Mouse (Mus musculus): Measurements from ENCODE around the gene Ece1. TPM values are rescaled to one million over a fixed set of nuclear protein-coding genes. Genes with fewer than 3 reads are reported as not detected.

Gene Ece1
- polyA plus RNA-seq, 1 experiment from 2014 or later: 52.0 TPM

DNA sequence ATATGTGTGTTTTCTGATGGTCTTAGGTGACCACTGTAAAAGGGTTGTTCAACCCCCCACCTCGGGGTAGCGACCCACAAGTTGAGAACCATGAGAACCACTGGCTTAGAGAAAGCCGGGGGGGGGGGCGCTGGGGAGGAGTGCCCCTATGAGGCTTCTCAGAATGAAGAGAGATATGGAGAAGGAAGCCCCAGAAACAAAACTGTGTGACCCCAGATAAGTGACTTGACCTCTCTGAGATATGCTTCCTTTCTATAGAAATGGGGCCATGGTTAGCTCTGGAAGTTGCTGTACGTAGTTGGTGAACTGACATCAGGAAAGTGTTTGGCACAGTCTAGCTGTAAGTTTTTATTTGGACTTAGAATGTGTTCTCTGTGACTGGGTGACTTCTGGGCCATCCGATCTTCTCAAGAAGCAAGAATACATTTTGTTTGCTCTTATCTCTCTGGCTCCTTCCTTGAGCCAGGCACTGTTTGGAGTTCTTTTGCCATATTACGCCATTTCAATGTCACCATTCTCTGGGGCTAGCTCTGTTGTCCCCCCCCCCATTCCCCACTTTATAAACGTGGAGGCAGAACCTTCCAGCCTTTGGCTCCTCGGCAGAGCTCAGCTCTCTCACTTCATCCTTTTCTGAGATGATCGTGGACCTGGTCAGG is 25.4 kb downstream of the Ece1 start:
- no peak overlapping the region for H3K9ac ChIP-seq
- H3K4me1 ChIP-seq: peaks cover 25% of the 10 kb centered on the region; the same call in 1 of the 2 replicates
- H3K4me2 ChIP-seq: no peak overlapping the region
- no peaks in the 10 kb centered on the region for H3K9me3 ChIP-seq
- 68% methylated on average over 10 of the region's 10 CpGs for WGBS
- H3K27ac ChIP-seq: no peak overlapping the region
- H3K36me3 ChIP-seq: no peaks in the 10 kb centered on the region
- no peaks in the 10 kb centered on the region for H3K27me3 ChIP-seq (replicated peaks)
- ATAC-seq (ENCODE audit: insufficient read depth, low FRiP score, low read depth): no peak
- no peak overlapping the region for H3K4me3 ChIP-seq (replicated peaks)

GRCm38 (mm10) chr4:137887993-137888388 is 26.0 kb downstream of the Ece1 start:
- no peak for ATAC-seq (ENCODE audit: insufficient read depth, low FRiP score, low read depth)
- Histone ChIP-seq H3K27ac (no peak overlapping the region), H3K4me3 (replicated peaks) (no peak overlapping the region), H3K36me3 (no peaks in the 10 kb centered on the region), H3K27me3 (replicated peaks) (no peaks in the 10 kb centered on the region), H3K9me3 (no peaks in the 10 kb centered on the region), H3K4me1 (peaks cover 27% of the 10 kb centered on the region; the same call in 1 of the 2 replicates), H3K4me2 (no peak overlapping the region), H3K9ac (no peak overlapping the region)
- 48% methylated on average over 8 of the region's 8 CpGs for WGBS

- no peak overlapping the region for H3K27ac ChIP-seq
- no peak overlapping the region for H3K9ac ChIP-seq
- no peaks in the 10 kb centered on the region for H3K36me3 ChIP-seq
- no peak overlapping the region for H3K4me3 ChIP-seq (replicated peaks)
- 58% methylated on average over 4 of the region's 4 CpGs for WGBS
- no peaks in the 10 kb centered on the region for H3K9me3 ChIP-seq
- H3K27me3 ChIP-seq (replicated peaks): no peaks in the 10 kb centered on the region
- H3K4me1 ChIP-seq: peaks cover 25% of the 10 kb centered on the region; the same call in 1 of the 2 replicates
- ATAC-seq (ENCODE audit: insufficient read depth, low FRiP score, low read depth): no peak
- no peak overlapping the region for H3K4me2 ChIP-seq
Measured at GRCm38 (mm10) chr4:137890596-137890995, 28.6 kb downstream of the Ece1 start.

GRCm38 (mm10) chr4:137891553-137892145 is 29.6 kb downstream of the Ece1 start:
- H3K9me3 ChIP-seq: no peaks in the 10 kb centered on the region
- ATAC-seq (ENCODE audit: insufficient read depth, low FRiP score, low read depth): no peak
- no peak overlapping the region for H3K4me3 ChIP-seq (replicated peaks)
- 21% methylated on average over 4 of the region's 4 CpGs for WGBS
- H3K27me3 ChIP-seq (replicated peaks): no peaks in the 10 kb centered on the region
- H3K4me1 ChIP-seq: peaks cover 30% of the 10 kb centered on the region
- no peak overlapping the region for H3K27ac ChIP-seq
- no peaks in the 10 kb centered on the region for H3K36me3 ChIP-seq
- H3K9ac ChIP-seq: no peak overlapping the region
- H3K4me2 ChIP-seq: no peak overlapping the region

GRCm38 (mm10) chr4:137892713-137893242 is 30.7 kb downstream of the Ece1 start:
- no peak overlapping the region for H3K9ac ChIP-seq
- 0 out of 2 replicates have a peak overlapping the region, but pooled peaks have one; percentile 21 for H3K4me2 ChIP-seq
- no peaks in the 10 kb centered on the region for H3K27me3 ChIP-seq (replicated peaks)
- ATAC-seq (ENCODE audit: insufficient read depth, low FRiP score, low read depth): no peak
- no peak overlapping the region for H3K4me3 ChIP-seq (replicated peaks)
- H3K9me3 ChIP-seq: no peaks in the 10 kb centered on the region
- 19% methylated on average over 11 of the region's 11 CpGs for WGBS
- no peak overlapping the region for H3K27ac ChIP-seq
- peaks cover 38% of the 10 kb centered on the region for H3K4me1 ChIP-seq
- no peaks in the 10 kb centered on the region for H3K36me3 ChIP-seq

- Histone ChIP-seq H3K27me3 (replicated peaks) (no peaks in the 10 kb centered on the region), H3K4me1 (peaks cover 42% of the 10 kb centered on the region), H3K9ac (no peak overlapping the region), H3K4me2 (peak overlapping the region; percentile 30), H3K9me3 (no peaks in the 10 kb centered on the region), H3K4me3 (replicated peaks) (no peak overlapping the region), H3K27ac (peak overlapping the region; percentile 87), H3K36me3 (no peaks in the 10 kb centered on the region)
- no peak for ATAC-seq (ENCODE audit: insufficient read depth, low FRiP score, low read depth)
- 25% methylated on average over 12 of the region's 12 CpGs for WGBS
Measured at GRCm38 (mm10) chr4:137896612-137897297, 34.7 kb downstream of the Ece1 start.

- no peak overlapping the region for H3K9ac ChIP-seq
- peaks cover 38% of the 10 kb centered on the region for H3K4me1 ChIP-seq
- H3K9me3 ChIP-seq: no peaks in the 10 kb centered on the region
- H3K27ac ChIP-seq: peak overlapping the region; percentile 87
- ATAC-seq (ENCODE audit: insufficient read depth, low FRiP score, low read depth): 0 out of 2 replicates have a peak, but pooled peaks have one; percentile 7
- 15% methylated on average over 8 of the region's 8 CpGs for WGBS
- H3K4me3 ChIP-seq (replicated peaks): no peak overlapping the region
- H3K27me3 ChIP-seq (replicated peaks): no peaks in the 10 kb centered on the region
- H3K4me2 ChIP-seq: peak overlapping the region; percentile 30
- no peaks in the 10 kb centered on the region for H3K36me3 ChIP-seq
Measured at GRCm38 (mm10) chr4:137897298-137897612, 35.2 kb downstream of the Ece1 start.

DNA sequence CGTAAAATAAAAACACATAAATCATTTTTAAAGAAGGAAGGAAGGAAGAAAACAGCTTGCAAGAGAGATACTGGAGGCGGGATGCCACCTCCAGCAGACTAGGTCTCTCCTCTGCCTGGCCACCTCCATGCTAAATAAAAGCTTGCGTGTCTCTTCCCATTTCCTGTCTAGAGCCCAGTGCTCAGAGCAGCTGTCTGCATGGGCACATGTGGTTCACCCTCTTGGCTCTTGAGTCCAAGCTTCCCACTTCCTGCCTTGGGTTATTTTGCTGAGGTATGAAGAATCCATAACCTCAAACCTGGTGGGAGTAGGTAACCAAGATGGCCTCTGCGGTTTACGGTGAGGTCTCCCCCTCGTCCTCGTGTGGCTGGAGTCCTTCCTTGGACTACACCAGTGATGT is 36.5 kb downstream of the Ece1 start:
- H3K9ac ChIP-seq: no peak overlapping the region
- H3K9me3 ChIP-seq: no peaks in the 10 kb centered on the region
- ATAC-seq (ENCODE audit: insufficient read depth, low FRiP score, low read depth): no peak
- H3K27ac ChIP-seq: no peak overlapping the region
- H3K36me3 ChIP-seq: no peaks in the 10 kb centered on the region
- no peaks in the 10 kb centered on the region for H3K27me3 ChIP-seq (replicated peaks)
- WGBS: 70% methylated on average over 7 of the region's 7 CpGs
- H3K4me2 ChIP-seq: no peak overlapping the region
- H3K4me3 ChIP-seq (replicated peaks): no peak overlapping the region
- H3K4me1 ChIP-seq: peaks cover 34% of the 10 kb centered on the region

DNA sequence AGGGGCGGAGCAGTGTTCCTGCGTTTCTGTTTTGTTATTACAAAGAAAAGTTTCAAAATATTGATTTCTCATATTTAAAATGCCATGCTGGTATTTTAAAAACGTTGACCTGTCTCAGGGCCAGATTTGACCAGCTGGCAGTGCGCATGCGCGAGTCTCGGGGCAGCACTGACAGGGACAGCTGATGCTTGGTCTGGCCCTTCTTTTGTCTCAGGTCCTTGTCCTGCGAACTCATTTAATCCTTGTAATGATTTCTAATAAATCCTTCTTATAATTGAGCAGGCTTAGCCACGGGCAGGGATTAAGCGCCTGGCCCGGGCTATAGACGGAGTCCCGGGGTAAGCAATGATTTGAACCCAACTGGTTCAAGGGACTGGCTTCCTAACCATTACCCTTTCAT is 40.2 kb downstream of the Ece1 start:
- no peak overlapping the region for H3K9ac ChIP-seq
- H3K4me3 ChIP-seq (replicated peaks): no peak overlapping the region
- H3K27ac ChIP-seq: no peak overlapping the region
- no peaks in the 10 kb centered on the region for H3K27me3 ChIP-seq (replicated peaks)
- ATAC-seq (ENCODE audit: insufficient read depth, low FRiP score, low read depth): no peak
- WGBS: 67% methylated on average over 13 of the region's 13 CpGs
- no peaks in the 10 kb centered on the region for H3K36me3 ChIP-seq
- H3K9me3 ChIP-seq: no peaks in the 10 kb centered on the region
- H3K4me1 ChIP-seq: peaks cover 30% of the 10 kb centered on the region
- H3K4me2 ChIP-seq: no peak overlapping the region

GRCm38 (mm10) chr4:137902873-137903272 is 40.8 kb downstream of the Ece1 start:
- Histone ChIP-seq H3K36me3 (no peaks in the 10 kb centered on the region), H3K9me3 (no peaks in the 10 kb centered on the region), H3K9ac (no peak overlapping the region), H3K27ac (no peak overlapping the region), H3K27me3 (replicated peaks) (no peaks in the 10 kb centered on the region), H3K4me1 (peaks cover 24% of the 10 kb centered on the region; the same call in 1 of the 2 replicates), H3K4me3 (replicated peaks) (no peak overlapping the region), H3K4me2 (no peak overlapping the region)
- ATAC-seq (ENCODE audit: insufficient read depth, low FRiP score, low read depth): no peak
- WGBS: 27% methylated on average over 7 of the region's 7 CpGs

GRCm38 (mm10) chr4:137904956-137905551 is 43.0 kb downstream of the Ece1 start:
- 66% methylated on average over 13 of the region's 13 CpGs for WGBS
- Histone ChIP-seq H3K4me2 (no peak overlapping the region), H3K27me3 (replicated peaks) (no peaks in the 10 kb centered on the region), H3K4me1 (peaks cover 10% of the 10 kb centered on the region; the same call in 1 of the 2 replicates), H3K27ac (no peak overlapping the region), H3K9ac (no peak overlapping the region), H3K36me3 (no peaks in the 10 kb centered on the region), H3K4me3 (replicated peaks) (no peak overlapping the region), H3K9me3 (no peaks in the 10 kb centered on the region)
- no peak for ATAC-seq (ENCODE audit: insufficient read depth, low FRiP score, low read depth)

- 0 out of 2 replicates have a peak, but pooled peaks cover 9% of the 10 kb centered on the region for H3K4me1 ChIP-seq
- H3K4me2 ChIP-seq: no peak overlapping the region
- ATAC-seq (ENCODE audit: insufficient read depth, low FRiP score, low read depth): no peak
- WGBS: 62% methylated on average over 13 of the region's 13 CpGs
- H3K27me3 ChIP-seq (replicated peaks): no peaks in the 10 kb centered on the region
- no peaks in the 10 kb centered on the region for H3K36me3 ChIP-seq
- H3K4me3 ChIP-seq (replicated peaks): no peak overlapping the region
- peak overlapping the region; percentile 41; the same call in 1 of the 2 replicates for H3K27ac ChIP-seq
- H3K9me3 ChIP-seq: no peaks in the 10 kb centered on the region
- no peak overlapping the region for H3K9ac ChIP-seq
Measured at GRCm38 (mm10) chr4:137907979-137908378, 45.9 kb downstream of the Ece1 start.

All from stomach, embryonic 15.5 days (tissue).